Mouse (Mus musculus): ENCODE results near the gene Crb2. TPM values are rescaled to one million over a fixed set of nuclear protein-coding genes. Genes with fewer than 3 reads are reported as not detected.
A peak's percentile ranks its signal among the peaks of the same experiment; 100 is the strongest.

The Crb2 gene
- polyA plus RNA-seq, 2 experiments = 0.41 to 0.60 TPM

DNA sequence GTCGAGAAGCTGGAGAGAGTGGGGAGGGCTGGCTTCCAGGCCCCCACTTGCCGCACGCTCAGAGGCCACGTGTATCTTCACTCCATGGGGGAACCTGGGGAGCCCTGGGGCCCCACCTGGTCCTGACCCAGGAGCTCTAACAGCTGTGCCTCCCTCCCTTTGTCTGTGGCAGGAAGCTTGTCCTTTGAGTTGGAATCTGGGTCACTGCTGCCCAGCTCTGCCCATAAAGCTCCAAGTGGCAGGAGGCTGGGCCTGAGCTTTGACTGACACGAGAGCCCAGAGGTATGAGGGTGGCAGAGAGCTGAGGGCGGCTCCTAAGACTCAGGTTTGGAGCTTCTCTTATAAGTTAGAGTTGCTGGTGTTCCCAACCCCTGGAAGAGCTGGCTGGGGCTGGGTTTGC lies 23.1 kb downstream of the Crb2 start:
- DNase-seq (ENCODE audit: low spot score) = no peak
- no peak for ATAC-seq (ENCODE audit: low FRiP score, low read depth)

DNA sequence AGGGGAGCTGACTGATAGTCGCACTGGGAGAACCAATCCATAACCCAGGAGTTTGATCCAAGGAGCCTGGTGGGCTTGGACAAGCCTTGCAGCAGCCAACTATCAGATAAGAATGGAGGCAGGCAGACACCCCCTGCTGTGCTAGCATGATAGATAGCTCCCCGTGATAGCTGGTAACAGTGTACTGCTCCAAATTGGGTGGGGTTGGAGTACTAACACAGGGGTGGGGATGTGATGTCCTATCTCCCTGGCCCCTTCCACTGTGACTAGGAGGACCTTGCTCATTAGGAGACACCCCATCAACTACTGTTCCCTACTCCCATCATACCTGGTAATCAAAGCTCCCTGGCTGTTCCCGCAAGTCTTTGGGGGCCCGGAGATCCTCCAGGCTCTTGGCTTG lies 25.6 kb downstream of the Crb2 start:
- Histone ChIP-seq H3K4me3 (replicated peaks; ENCODE audit: low read length) (no peak overlapping the region), H3K27me3 (ENCODE audit: control insufficient read depth, insufficient read depth, low read length) (no peaks in the 10 kb centered on the region), H3K27ac (replicated peaks; ENCODE audit: low read depth, low read length) (no peak overlapping the region), H3K9me3 (ENCODE audit: control insufficient read depth, low read length) (no peaks in the 10 kb centered on the region), H3K36me3 (ENCODE audit: control insufficient read depth, insufficient read depth, low read length) (peaks cover 13% of the 10 kb centered on the region), H3K9ac (ENCODE audit: low read depth, low read length, severe bottlenecking) (no peak overlapping the region), H3K4me2 (replicated peaks; ENCODE audit: low read depth, low read length, severe bottlenecking) (no peak overlapping the region), H3K4me1 (ENCODE audit: control insufficient read depth, insufficient read depth, low read length) (peaks cover 8% of the 10 kb centered on the region)
- ATAC-seq (ENCODE audit: low FRiP score, low read depth) (no peak), DNase-seq (ENCODE audit: low spot score) (no peak)
- TF ChIP-seq POLR2A (IDR thresholded peaks at IDR 0.05; ENCODE audit: borderline replicate concordance, extremely low read depth, insufficient read depth, insufficient read length) = no peak
- 79% methylated on average over 4 of the region's 4 CpGs for WGBS

More for the DNA sequence above, 23.1 kb downstream of the Crb2 start:
- H3K4me3 ChIP-seq (replicated peaks; ENCODE audit: low read length) = no peak overlapping the region
- no peaks in the 10 kb centered on the region for H3K27me3 ChIP-seq (ENCODE audit: control insufficient read depth, insufficient read depth, low read length)
- H3K4me1 ChIP-seq (ENCODE audit: control insufficient read depth, insufficient read depth, low read length) = peaks cover 22% of the 10 kb centered on the region
- TF ChIP-seq POLR2A (IDR thresholded peaks at IDR 0.05; ENCODE audit: borderline replicate concordance, extremely low read depth, insufficient read depth, insufficient read length) = no peak
- no peak overlapping the region for H3K27ac ChIP-seq (replicated peaks; ENCODE audit: low read depth, low read length)
- no peaks in the 10 kb centered on the region for H3K9me3 ChIP-seq (ENCODE audit: control insufficient read depth, low read length)
- peaks cover 7% of the 10 kb centered on the region; the same call in 1 of the 2 replicates for H3K36me3 ChIP-seq (ENCODE audit: control insufficient read depth, insufficient read depth, low read length)
- no peak overlapping the region for H3K9ac ChIP-seq (ENCODE audit: low read depth, low read length, severe bottlenecking)
- 51% methylated on average over 6 of the region's 6 CpGs for WGBS
- H3K4me2 ChIP-seq (replicated peaks; ENCODE audit: low read depth, low read length, severe bottlenecking) = no peak overlapping the region

DNA sequence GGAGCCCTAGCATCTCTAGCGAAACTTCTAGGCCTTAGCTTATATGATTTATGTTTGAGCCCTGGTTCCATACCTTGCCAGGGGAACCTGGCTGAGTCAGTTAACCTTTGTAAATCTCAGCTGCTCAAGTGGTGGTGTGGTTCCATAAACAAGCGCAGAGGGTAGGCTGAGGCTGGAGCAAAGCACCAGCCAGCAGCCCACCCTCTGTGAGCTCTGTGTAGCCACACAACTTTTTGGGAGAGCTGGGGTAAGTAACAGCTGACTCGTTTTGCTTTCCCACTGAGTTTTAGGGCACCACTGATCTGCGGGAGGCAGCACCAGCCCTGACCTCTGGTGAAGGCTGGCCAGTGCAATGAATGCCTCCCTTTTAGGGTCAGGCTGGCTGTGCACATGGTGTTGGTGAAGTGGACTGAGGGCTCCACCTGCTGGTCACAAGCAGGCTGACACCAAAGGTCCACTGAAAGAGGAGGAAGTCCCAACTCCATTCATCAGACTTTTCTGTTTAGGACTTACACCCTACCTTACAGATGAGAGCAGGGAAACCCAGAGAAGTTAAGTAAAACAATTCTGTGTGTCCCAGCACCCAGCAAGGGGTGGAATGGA lies 26.7 kb downstream of the Crb2 start:
- Histone ChIP-seq H3K27ac (replicated peaks; ENCODE audit: low read depth, low read length) (no peak overlapping the region), H3K4me2 (replicated peaks; ENCODE audit: low read depth, low read length, severe bottlenecking) (no peak overlapping the region), H3K27me3 (ENCODE audit: control insufficient read depth, insufficient read depth, low read length) (no peaks in the 10 kb centered on the region), H3K4me1 (ENCODE audit: control insufficient read depth, insufficient read depth, low read length) (no peaks in the 10 kb centered on the region), H3K9ac (ENCODE audit: low read depth, low read length, severe bottlenecking) (no peak overlapping the region), H3K9me3 (ENCODE audit: control insufficient read depth, low read length) (no peaks in the 10 kb centered on the region), H3K4me3 (replicated peaks; ENCODE audit: low read length) (no peak overlapping the region), H3K36me3 (ENCODE audit: control insufficient read depth, insufficient read depth, low read length) (peaks cover 13% of the 10 kb centered on the region)
- peak; percentile 65 for ATAC-seq (ENCODE audit: low FRiP score, low read depth)
- peak; percentile 41 for DNase-seq (ENCODE audit: low spot score)
- no peak for TF ChIP-seq POLR2A (IDR thresholded peaks at IDR 0.05; ENCODE audit: borderline replicate concordance, extremely low read depth, insufficient read depth, insufficient read length)
- 47% methylated on average over 4 of the region's 4 CpGs for WGBS

DNA sequence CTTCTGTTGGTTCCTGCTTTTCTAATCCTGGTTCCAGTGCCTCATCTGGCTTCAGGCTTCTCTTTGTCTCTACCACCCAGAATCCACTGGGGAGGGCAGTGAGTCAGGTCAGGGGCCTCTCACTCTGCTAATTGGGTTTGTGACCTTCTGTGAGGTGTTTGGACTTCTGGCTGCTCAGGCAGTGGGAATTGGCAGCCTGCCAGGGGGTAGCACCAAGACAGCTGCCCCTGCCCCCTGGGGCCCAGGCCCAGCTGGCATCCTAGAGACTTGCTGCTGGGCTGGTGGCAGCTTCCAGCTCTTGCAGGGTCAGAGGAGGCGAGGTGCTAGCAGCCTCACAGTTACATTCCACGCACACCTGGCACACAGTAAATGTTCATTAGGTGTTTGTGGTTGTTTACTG lies 35.6 kb downstream of the Crb2 start:
- ATAC-seq (ENCODE audit: low FRiP score, low read depth) (no peak), DNase-seq (ENCODE audit: low spot score) (no peak)
- H3K9me3 ChIP-seq (ENCODE audit: control insufficient read depth, low read length) = no peaks in the 10 kb centered on the region
- no peak overlapping the region for H3K4me2 ChIP-seq (replicated peaks; ENCODE audit: low read depth, low read length, severe bottlenecking)
- H3K9ac ChIP-seq (ENCODE audit: low read depth, low read length, severe bottlenecking) = no peak overlapping the region
- no peak overlapping the region for H3K27ac ChIP-seq (replicated peaks; ENCODE audit: low read depth, low read length)
- no peaks in the 10 kb centered on the region for H3K27me3 ChIP-seq (ENCODE audit: control insufficient read depth, insufficient read depth, low read length)
- no peak overlapping the region for H3K4me3 ChIP-seq (replicated peaks; ENCODE audit: low read length)
- WGBS = 64% methylated on average over 2 of the region's 2 CpGs
- 0 out of 2 replicates have a peak, but pooled peaks cover 7% of the 10 kb centered on the region for H3K36me3 ChIP-seq (ENCODE audit: control insufficient read depth, insufficient read depth, low read length)
- no peak for TF ChIP-seq POLR2A (IDR thresholded peaks at IDR 0.05; ENCODE audit: borderline replicate concordance, extremely low read depth, insufficient read depth, insufficient read length)
- no peaks in the 10 kb centered on the region for H3K4me1 ChIP-seq (ENCODE audit: control insufficient read depth, insufficient read depth, low read length)

DNA sequence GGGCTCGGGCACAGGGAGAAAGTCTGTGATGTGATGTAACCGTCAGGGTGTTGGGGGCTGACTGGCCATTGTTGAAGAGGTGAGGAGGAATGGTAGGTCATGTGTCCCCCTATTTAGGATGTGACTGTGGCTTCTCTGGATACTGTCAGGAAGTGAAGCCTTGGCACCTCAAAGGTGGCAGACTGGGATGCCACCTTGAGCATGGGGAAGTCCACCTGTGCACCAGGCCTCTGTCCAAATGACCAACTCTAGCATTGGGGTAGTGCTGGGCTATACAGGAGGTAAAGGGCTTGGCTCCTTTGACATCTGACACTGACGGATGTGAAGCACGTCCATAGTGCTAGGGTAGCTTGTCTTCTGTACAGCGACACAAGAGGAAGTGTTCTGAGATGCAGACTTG lies 36.4 kb downstream of the Crb2 start:
- Histone ChIP-seq H3K4me3 (replicated peaks; ENCODE audit: low read length) (no peak overlapping the region), H3K36me3 (ENCODE audit: control insufficient read depth, insufficient read depth, low read length) (0 out of 2 replicates have a peak, but pooled peaks cover 7% of the 10 kb centered on the region), H3K27ac (replicated peaks; ENCODE audit: low read depth, low read length) (no peak overlapping the region), H3K4me2 (replicated peaks; ENCODE audit: low read depth, low read length, severe bottlenecking) (no peak overlapping the region), H3K4me1 (ENCODE audit: control insufficient read depth, insufficient read depth, low read length) (no peaks in the 10 kb centered on the region), H3K27me3 (ENCODE audit: control insufficient read depth, insufficient read depth, low read length) (no peaks in the 10 kb centered on the region), H3K9ac (ENCODE audit: low read depth, low read length, severe bottlenecking) (no peak overlapping the region), H3K9me3 (ENCODE audit: control insufficient read depth, low read length) (no peaks in the 10 kb centered on the region)
- 91% methylated on average over 5 of the region's 5 CpGs for WGBS
- DNase-seq (ENCODE audit: low spot score) = no peak
- no peak for ATAC-seq (ENCODE audit: low FRiP score, low read depth)
- TF ChIP-seq POLR2A (IDR thresholded peaks at IDR 0.05; ENCODE audit: borderline replicate concordance, extremely low read depth, insufficient read depth, insufficient read length) = no peak
